Mouse (Mus musculus): ENCODE data around the gene Hnrnpm. TPM values are rescaled to one million over a fixed set of nuclear protein-coding genes. Genes with fewer than 3 reads are reported as not detected.
"Not testable (repeated sequence)": the region's sequence is repeated elsewhere in the genome, so short reads cannot be mapped to it uniquely, and the experiment has no call there.

Hnrnpm gene
- 313 and 333 TPM in 2 replicates for polyA plus RNA-seq (2014; fragmentation: Nextera tagmentation; extraction: Ambion mirVana)

DNA sequence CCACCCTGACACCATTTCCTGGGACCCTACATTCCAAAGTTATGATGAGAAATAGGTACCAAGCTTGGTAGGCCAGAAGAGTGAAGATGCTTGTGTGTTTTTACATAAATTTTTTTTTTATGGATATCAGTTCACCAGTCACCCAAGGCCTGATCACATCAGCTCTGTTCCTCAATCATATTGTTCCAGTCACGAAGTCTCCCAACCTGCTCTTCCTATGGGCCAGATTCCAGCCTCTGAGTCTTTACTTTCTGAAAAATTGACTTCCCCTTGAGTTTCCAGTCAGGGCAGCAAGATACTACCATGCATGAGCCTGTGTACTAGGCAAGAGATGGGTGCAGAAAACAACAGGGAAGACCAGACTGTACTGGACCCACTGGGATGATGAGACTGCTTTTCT is at the start of gene Hnrnpm:
Gene Hnrnpm, minus strand, starts transcription at position 101 of the 400 bp plus-strand sequence.
- no peak within 1 kb of the TSS for H3K27ac ChIP-seq (ENCODE audit: low read length)
- no peaks in the 10 kb centered on the region for H3K9me3 ChIP-seq (ENCODE audit: control insufficient read depth, low read depth, low read length)
- no peak within 1 kb of the TSS for H3K9ac ChIP-seq (replicated peaks; ENCODE audit: low read depth, low read length)
- H3K27me3 ChIP-seq (ENCODE audit: control insufficient read depth, insufficient read depth, low read length), result no peaks in the 10 kb centered on the region
- H3K36me3 ChIP-seq (ENCODE audit: control insufficient read depth, insufficient read depth, low read length), result peaks cover 3% of the 10 kb centered on the region
- 94% methylated on average over 1 of the region's 1 CpGs for WGBS
- H3K4me1 ChIP-seq (ENCODE audit: control insufficient read depth, insufficient read depth, low read length), result peaks cover 18% of the 10 kb centered on the region; the same call in 1 of the 2 replicates
- H3K4me2 ChIP-seq (replicated peaks; ENCODE audit: low read depth, low read length), result peak within 1 kb of the TSS; percentile 91
- ATAC-seq (ENCODE audit: insufficient number of reproducible peaks, insufficient read depth, low FRiP score, low read depth), result no peak
- H3K4me3 ChIP-seq (ENCODE audit: low read depth, low read length), result peak within 1 kb of the TSS; percentile 95; the same call in 1 of the 2 replicates

DNA sequence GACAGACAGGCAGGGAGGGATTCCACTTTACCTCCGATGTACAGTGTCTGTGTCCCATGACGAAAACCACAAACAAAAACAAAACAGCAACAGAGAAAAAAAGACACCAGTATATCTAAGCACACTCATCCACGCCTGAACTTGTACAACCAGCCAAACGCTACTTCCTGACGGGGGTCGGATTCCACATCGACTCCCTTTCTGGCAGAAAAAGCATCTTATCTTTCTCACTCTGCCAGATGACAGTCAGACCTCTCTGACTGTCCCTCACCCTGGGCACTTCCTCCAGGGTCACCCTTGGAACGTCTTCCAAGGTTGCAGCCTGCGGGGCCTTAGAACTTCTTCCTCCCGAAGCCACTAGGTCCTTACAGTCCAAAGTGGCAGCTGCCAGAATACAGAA is 46.9 kb upstream of the Hnrnpm start:
- not testable (repeated sequence) for H3K4me3 ChIP-seq (ENCODE audit: low read depth, low read length); H3K9ac ChIP-seq (replicated peaks; ENCODE audit: low read depth, low read length); H3K4me2 ChIP-seq (replicated peaks; ENCODE audit: low read depth, low read length); H3K27ac ChIP-seq (ENCODE audit: low read length); H3K36me3 ChIP-seq (ENCODE audit: control insufficient read depth, insufficient read depth, low read length); ATAC-seq (ENCODE audit: insufficient number of reproducible peaks, insufficient read depth, low FRiP score, low read depth); H3K27me3 ChIP-seq (ENCODE audit: control insufficient read depth, insufficient read depth, low read length); H3K4me1 ChIP-seq (ENCODE audit: control insufficient read depth, insufficient read depth, low read length); H3K9me3 ChIP-seq (ENCODE audit: control insufficient read depth, low read depth, low read length)
- WGBS, result 73% methylated on average over 10 of the region's 10 CpGs

DNA sequence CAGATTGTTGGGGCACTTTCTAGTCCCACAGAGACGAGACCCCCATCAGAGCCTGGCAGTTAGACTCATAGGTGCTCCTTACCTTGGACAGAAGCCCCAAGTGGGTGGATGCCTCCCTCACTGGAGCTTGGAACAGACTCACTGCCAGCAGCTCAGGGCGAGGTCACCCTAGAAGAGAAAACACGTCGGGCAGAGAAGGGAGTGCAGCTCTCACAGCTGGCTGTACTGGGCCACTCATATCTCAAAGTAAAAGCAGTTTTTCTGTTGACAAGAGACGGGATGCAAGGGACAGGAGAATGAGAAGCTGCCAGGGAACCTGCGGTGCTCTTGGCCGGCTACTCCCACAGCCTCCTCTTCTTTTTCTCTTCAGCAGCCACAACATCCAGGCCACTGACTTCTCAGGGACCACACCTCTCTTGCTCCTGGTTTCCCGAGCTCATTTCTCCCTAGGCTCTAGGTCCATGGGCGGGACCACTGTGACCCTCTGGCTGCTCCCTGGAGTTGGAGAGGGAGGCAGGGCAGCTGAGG is 46.0 kb upstream of the Hnrnpm start:
- ATAC-seq (ENCODE audit: insufficient number of reproducible peaks, insufficient read depth, low FRiP score, low read depth); H3K4me2 ChIP-seq (replicated peaks; ENCODE audit: low read depth, low read length); H3K4me3 ChIP-seq (ENCODE audit: low read depth, low read length); H3K9ac ChIP-seq (replicated peaks; ENCODE audit: low read depth, low read length); H3K36me3 ChIP-seq (ENCODE audit: control insufficient read depth, insufficient read depth, low read length); H3K27ac ChIP-seq (ENCODE audit: low read length); H3K27me3 ChIP-seq (ENCODE audit: control insufficient read depth, insufficient read depth, low read length); H3K9me3 ChIP-seq (ENCODE audit: control insufficient read depth, low read depth, low read length); H3K4me1 ChIP-seq (ENCODE audit: control insufficient read depth, insufficient read depth, low read length): not testable (repeated sequence)
- 64% methylated on average over 9 of the region's 9 CpGs for WGBS

DNA sequence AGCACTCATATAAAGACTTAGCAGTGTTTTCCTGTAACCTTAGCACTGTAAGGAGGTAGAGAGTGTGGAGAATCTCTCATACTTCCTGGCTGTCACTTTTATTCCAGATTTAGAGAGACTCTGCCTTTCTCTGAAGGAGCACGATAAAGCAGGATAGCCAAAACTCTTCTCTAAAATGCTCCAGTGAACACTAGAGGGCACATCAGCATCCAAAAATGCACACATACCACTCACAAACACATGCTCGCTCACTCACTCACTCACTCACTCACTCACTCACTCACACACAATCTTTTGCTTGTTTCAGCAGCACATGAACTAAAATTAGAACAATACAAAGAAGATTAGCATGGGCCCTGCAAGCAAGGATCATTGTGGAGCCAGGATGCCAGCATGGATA is 42.6 kb upstream of the Hnrnpm start:
- Histone ChIP-seq H3K4me2 (replicated peaks; ENCODE audit: low read depth, low read length) (no peak overlapping the region), H3K36me3 (ENCODE audit: control insufficient read depth, insufficient read depth, low read length) (no peaks in the 10 kb centered on the region), H3K27me3 (ENCODE audit: control insufficient read depth, insufficient read depth, low read length) (no peaks in the 10 kb centered on the region), H3K4me1 (ENCODE audit: control insufficient read depth, insufficient read depth, low read length) (no peaks in the 10 kb centered on the region), H3K4me3 (ENCODE audit: low read depth, low read length) (no peak overlapping the region), H3K27ac (ENCODE audit: low read length) (no peak overlapping the region), H3K9ac (replicated peaks; ENCODE audit: low read depth, low read length) (no peak overlapping the region), H3K9me3 (ENCODE audit: control insufficient read depth, low read depth, low read length) (no peaks in the 10 kb centered on the region)
- no peak for ATAC-seq (ENCODE audit: insufficient number of reproducible peaks, insufficient read depth, low FRiP score, low read depth)
- WGBS, result 63% methylated on average over 2 of the region's 2 CpGs

DNA sequence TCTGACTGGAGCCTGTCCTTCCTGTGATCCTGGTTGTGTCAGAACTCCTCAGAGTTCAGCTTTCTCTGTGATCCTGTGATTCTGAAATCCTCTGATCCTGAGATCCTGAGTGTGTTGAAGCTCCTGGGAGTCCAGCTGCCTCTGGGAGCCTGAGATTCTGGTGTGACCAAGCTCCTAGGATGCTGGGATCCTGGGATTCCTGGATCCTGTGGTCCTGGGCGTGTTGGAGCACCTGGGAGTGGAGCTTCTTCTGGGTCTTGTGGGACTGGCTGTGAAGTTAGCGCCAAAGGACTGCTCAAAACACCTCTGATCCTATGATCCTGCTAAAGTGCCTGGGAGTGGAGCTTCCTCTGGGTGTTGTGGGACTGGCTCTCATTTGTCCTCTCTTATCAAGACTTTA is 41.7 kb upstream of the Hnrnpm start:
- no peaks in the 10 kb centered on the region for H3K9me3 ChIP-seq (ENCODE audit: control insufficient read depth, low read depth, low read length)
- no peaks in the 10 kb centered on the region for H3K27me3 ChIP-seq (ENCODE audit: control insufficient read depth, insufficient read depth, low read length)
- H3K4me3 ChIP-seq (ENCODE audit: low read depth, low read length), result no peak overlapping the region
- no peaks in the 10 kb centered on the region for H3K36me3 ChIP-seq (ENCODE audit: control insufficient read depth, insufficient read depth, low read length)
- no peaks in the 10 kb centered on the region for H3K4me1 ChIP-seq (ENCODE audit: control insufficient read depth, insufficient read depth, low read length)
- H3K9ac ChIP-seq (replicated peaks; ENCODE audit: low read depth, low read length), result no peak overlapping the region
- no peak overlapping the region for H3K4me2 ChIP-seq (replicated peaks; ENCODE audit: low read depth, low read length)
- no peak overlapping the region for H3K27ac ChIP-seq (ENCODE audit: low read length)
- WGBS, result 70% methylated on average over 2 of the region's 2 CpGs
- ATAC-seq (ENCODE audit: insufficient number of reproducible peaks, insufficient read depth, low FRiP score, low read depth), result no peak

DNA sequence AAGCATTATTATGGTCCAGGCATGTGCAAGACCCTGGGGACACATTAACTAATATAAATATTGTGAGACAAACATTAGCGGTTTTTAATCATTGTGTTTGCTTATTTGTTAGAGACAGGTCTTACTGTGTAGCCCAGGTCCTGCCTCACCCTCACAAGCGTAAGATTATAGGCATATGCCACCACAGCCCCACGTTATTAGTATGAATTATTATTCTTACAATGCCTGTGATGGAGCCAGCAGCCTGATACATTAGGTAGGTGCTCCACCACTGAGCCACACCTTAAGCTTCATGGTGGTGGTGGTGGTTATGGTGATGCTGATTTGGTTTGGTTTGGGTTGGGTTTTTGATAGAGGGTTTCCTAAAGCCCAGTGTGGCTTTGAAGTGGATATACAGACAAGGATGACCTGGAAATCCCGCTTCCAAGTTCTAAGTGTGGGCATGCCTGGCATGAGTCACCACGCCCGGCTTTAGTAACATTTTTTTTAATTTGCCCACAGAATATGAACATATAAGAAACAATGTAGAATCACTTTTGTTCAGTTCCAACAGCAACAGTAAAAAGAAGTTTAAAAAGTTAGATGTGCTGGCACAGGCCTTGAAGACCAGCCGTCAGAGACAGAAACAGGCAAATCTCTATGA is 33.2 kb upstream of the Hnrnpm start:
- 88% methylated on average over 7 of the region's 7 CpGs for WGBS

DNA sequence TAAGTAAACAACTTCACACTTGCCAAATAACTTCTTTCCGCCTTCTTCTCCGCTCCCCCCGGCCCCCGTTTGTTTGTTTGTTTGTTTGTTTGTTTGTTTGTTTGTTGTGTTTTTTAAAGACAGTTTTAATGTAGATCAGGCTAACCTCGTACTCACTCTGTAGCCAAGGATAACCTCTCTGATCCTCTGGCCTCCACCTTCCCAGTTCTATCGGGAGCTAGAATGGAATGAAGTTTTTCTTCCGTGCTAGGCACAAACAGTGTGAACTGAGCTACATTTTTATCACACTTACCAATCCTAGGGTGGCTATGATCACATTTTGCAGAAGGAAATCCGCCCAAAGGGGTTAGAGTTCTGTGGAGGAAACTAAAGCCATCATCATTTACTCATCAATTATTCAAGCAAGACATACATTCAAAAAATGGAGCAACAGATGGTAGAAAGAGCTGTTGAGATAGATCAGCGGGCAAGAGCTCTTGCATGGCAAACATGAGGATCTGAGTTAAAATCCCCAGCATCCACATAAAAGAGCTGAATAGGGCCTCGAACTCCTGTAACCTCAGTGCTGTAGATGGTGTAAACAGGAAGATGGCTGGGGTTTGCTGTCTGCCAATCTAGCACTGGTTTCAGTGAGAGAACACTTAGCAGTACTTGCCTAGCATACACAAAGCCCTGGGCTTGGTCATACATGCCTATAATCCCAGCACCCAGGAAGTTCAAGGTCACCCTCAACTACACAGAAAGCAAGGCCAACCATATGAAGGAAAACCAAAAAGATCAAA is 32.5 kb upstream of the Hnrnpm start:
- H3K4me2 ChIP-seq (replicated peaks; ENCODE audit: low read depth, low read length), result no peak overlapping the region; the same call in 1 of the 2 replicates
- no peak overlapping the region for H3K27ac ChIP-seq (ENCODE audit: low read length)
- no peak overlapping the region for H3K9ac ChIP-seq (replicated peaks; ENCODE audit: low read depth, low read length)
- WGBS, result 47% methylated on average over 10 of the region's 10 CpGs
- H3K4me3 ChIP-seq (ENCODE audit: low read depth, low read length), result peak overlapping the region; percentile 86; the same call in 1 of the 2 replicates
- no peaks in the 10 kb centered on the region for H3K4me1 ChIP-seq (ENCODE audit: control insufficient read depth, insufficient read depth, low read length)
- no peaks in the 10 kb centered on the region for H3K36me3 ChIP-seq (ENCODE audit: control insufficient read depth, insufficient read depth, low read length)
- H3K27me3 ChIP-seq (ENCODE audit: control insufficient read depth, insufficient read depth, low read length), result no peaks in the 10 kb centered on the region
- ATAC-seq (ENCODE audit: insufficient number of reproducible peaks, insufficient read depth, low FRiP score, low read depth), result 0 out of 2 replicates have a peak, but pooled peaks have one; percentile 4
- H3K9me3 ChIP-seq (ENCODE audit: control insufficient read depth, low read depth, low read length), result no peaks in the 10 kb centered on the region

More for the DNA sequence above, 33.2 kb upstream of the Hnrnpm start:
- H3K4me3 ChIP-seq (ENCODE audit: low read depth, low read length), result no peak overlapping the region
- no peaks in the 10 kb centered on the region for H3K36me3 ChIP-seq (ENCODE audit: control insufficient read depth, insufficient read depth, low read length)
- H3K9ac ChIP-seq (replicated peaks; ENCODE audit: low read depth, low read length), result no peak overlapping the region
- H3K4me2 ChIP-seq (replicated peaks; ENCODE audit: low read depth, low read length), result no peak overlapping the region
- ATAC-seq (ENCODE audit: insufficient number of reproducible peaks, insufficient read depth, low FRiP score, low read depth), result no peak
- no peaks in the 10 kb centered on the region for H3K27me3 ChIP-seq (ENCODE audit: control insufficient read depth, insufficient read depth, low read length)
- H3K27ac ChIP-seq (ENCODE audit: low read length), result no peak overlapping the region
- H3K9me3 ChIP-seq (ENCODE audit: control insufficient read depth, low read depth, low read length), result no peaks in the 10 kb centered on the region
- no peaks in the 10 kb centered on the region for H3K4me1 ChIP-seq (ENCODE audit: control insufficient read depth, insufficient read depth, low read length)

DNA sequence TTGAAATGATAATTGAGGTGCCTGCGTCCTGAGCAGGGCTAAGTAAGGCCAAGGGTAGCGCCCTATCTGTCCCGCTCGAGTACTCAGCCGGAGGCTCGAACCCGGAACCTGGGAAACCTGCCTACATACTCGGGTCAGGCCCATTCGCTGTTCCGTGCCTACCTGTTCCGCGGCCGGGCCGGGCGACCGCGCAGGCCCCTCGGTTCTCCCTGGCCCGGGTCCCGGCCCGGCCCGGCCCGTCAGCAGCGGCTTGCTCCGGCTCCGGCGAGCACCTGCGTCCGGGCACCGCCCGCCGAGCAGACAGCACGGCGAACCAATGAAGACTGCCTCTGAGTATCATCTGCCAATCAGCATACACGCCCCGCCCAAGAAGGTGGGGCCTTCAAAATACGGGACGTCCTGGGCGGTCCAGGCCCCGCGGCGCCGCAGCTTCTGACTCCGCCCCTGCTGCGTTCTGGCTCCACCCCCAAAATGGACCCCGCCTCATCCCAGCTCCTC is 31.8 kb upstream of the Hnrnpm start, which contains the start of gene March2:
Gene March2, minus strand, starts transcription at position 287 of the 498 bp plus-strand sequence.
- H3K4me2 ChIP-seq (replicated peaks; ENCODE audit: low read depth, low read length), result peak within 1 kb of the TSS; percentile 55
- H3K4me1 ChIP-seq (ENCODE audit: control insufficient read depth, insufficient read depth, low read length), result no peaks in the 10 kb centered on the region
- H3K36me3 ChIP-seq (ENCODE audit: control insufficient read depth, insufficient read depth, low read length), result no peaks in the 10 kb centered on the region
- H3K9me3 ChIP-seq (ENCODE audit: control insufficient read depth, low read depth, low read length), result no peaks in the 10 kb centered on the region
- H3K4me3 ChIP-seq (ENCODE audit: low read depth, low read length), result peak within 1 kb of the TSS; percentile 86
- H3K27me3 ChIP-seq (ENCODE audit: control insufficient read depth, insufficient read depth, low read length), result no peaks in the 10 kb centered on the region
- WGBS, result under 1% methylated on average over 46 of the region's 46 CpGs
- no peak within 1 kb of the TSS for H3K27ac ChIP-seq (ENCODE audit: low read length)
- peak; percentile 100 for ATAC-seq (ENCODE audit: insufficient number of reproducible peaks, insufficient read depth, low FRiP score, low read depth)
- H3K9ac ChIP-seq (replicated peaks; ENCODE audit: low read depth, low read length), result peak within 1 kb of the TSS; percentile 50
